Mouse (Mus musculus) frontal cortex, adult 2 months (tissue): ENCODE measurements around the gene Orai3. TPM values are rescaled to one million over a fixed set of nuclear protein-coding genes. Genes with fewer than 3 reads are reported as not detected.
"Not testable (repeated sequence)": the region's sequence is repeated elsewhere in the genome, so short reads cannot be mapped to it uniquely, and the experiment has no call there.

Experiments
- DNase-seq, 2 experiments: peaks; one replicate each; pipeline ENCODE4 v3.0.0; 2022; ENCODE audit warnings: low spot score in 1 of 2; ENCODE audit errors: extremely low spot score in 1 of 2
- polyA plus RNA-seq: library from polyadenylated mRNA; depleted of rRNA; stranded (reverse); fragments of >200 nt; gene quantifications from 2 replicates; pipeline ENCODE4 v1.2.3, GENCODE M21; 2012

The Orai3 gene
- polyA plus RNA-seq, 1 experiment, result 20.6 TPM

- DNase-seq, result peak in 1 of 2 experiments; percentile 74
Observed at GRCm38 (mm10) chr7:127761026-127761425, 8.6 kb upstream of the Orai3 start.

DNA sequence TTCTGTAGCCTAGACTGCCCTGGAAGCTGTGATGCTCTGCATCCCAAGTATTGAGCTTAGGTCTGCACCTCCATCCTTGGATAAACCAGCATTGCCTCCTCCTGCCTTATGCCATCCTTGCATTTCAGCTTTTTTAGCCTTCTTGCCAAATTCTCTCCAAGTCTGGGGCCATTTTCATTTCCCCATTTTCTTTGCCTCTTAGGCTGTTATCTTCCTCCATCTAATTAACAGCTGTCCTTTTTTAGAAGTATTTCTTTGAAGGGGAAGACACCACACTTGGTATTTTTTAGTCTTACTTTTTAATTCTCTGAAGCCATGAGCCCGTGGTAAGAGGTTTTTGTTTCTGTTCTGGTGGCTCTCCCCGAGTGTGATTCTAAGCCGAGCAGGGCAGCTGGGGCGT is 6.0 kb upstream of the Orai3 start:
- no peak for DNase-seq

- DNase-seq, result no peak
Observed at GRCm38 (mm10) chr7:127765756-127766155, 3.9 kb upstream of the Orai3 start.

DNA sequence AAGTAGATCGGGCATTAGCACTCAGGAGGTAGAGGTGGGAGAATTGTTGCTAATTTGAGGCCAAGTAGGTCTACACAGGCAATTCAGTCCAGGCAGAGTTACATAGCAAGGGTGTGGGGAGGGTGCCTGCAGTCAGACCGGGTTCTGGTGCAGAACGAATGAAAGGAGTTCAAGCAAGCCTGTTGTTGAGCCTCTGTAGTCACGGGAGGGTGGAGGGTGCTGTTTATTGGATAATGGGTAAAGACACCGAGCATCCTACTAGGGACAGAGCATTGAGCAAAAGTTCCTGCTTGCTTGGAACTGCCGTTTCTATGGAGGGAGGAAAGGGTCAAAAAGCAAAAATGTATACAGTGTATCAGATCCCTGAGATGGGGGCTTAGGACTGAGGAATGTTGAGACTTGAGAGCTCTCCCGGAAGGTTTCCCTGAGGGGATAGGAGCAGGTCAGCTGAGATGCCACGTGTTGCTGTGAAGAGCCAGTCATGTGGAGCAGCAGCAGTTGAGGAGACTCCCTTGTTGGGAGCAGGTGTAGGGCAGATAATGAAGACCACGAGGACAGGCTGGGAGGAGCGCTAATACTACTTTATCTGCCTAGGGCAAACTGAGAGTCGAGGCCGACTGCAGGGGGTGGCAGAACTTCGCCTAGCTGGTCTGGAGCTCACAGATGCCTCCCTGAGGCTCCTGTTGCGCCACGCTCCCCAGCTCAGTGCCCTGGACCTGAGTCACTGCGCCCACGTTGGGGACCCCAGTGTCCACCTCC is 2.6 kb upstream of the Orai3 start:
- DNase-seq, result no peak

DNA sequence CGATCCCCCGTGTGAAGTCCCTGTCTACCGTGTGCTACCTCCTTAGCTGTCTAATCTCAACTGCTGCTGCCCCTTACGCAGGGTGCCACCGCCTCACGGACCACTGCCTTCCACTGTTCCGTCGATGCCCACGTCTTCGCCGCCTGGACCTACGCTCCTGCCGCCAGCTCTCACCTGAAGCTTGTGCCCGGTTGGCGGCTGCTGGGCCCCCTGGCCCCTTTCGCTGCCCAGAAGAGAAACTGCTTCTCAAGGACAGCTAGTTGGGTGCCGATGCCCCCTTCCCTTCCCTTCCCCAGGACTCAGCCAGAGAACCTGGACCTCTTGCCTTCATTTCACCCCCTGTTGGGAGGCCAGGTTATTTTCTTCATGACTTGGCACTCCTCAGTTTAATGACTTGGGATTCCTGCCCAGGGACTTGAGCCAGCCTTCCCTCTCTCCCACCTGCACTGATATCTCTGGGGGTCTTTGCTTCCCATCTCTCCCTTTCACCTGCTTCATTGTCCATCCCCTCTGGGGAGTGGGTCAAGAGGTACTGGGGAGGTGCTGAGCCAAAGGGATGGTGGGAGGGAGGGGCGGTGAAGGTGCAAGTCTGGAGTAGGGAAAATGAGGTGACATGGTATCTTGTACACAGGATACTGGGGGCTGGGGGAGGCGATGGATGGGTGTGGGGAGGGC is 1.8 kb upstream of the Orai3 start:
- DNase-seq, result no peak

DNA sequence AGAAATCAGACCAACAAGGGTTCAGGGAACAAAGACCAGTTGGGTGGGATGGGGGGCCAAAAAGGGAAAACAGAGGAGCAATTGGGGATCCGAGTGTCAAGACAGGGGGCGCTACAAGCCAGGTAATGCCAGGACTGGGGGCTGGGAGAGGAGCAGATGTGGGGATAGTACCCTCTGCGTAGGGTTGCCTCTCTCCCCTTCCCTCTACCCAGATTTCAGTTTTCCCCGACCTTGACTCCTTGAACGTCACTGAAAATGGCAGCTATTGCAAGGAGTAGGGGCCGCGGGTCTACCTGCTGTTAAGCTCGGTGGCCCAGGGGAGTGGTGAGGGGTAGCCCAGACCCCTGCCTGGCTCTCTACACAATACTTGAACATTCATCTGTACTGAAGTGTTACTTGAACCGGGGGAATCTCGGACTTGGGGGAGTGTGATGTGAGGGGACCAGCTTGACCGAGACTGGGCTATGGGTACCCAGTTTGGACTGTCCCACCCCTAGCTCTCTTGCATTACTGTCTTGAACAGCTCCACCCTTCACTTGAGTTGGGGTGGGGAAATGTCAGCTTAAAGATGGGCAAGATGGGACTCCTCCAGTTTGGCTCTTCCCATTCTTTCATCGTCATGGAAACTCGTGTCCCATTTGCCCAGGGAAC is 1.1 kb upstream of the Orai3 start:
- no peak for DNase-seq

DNA sequence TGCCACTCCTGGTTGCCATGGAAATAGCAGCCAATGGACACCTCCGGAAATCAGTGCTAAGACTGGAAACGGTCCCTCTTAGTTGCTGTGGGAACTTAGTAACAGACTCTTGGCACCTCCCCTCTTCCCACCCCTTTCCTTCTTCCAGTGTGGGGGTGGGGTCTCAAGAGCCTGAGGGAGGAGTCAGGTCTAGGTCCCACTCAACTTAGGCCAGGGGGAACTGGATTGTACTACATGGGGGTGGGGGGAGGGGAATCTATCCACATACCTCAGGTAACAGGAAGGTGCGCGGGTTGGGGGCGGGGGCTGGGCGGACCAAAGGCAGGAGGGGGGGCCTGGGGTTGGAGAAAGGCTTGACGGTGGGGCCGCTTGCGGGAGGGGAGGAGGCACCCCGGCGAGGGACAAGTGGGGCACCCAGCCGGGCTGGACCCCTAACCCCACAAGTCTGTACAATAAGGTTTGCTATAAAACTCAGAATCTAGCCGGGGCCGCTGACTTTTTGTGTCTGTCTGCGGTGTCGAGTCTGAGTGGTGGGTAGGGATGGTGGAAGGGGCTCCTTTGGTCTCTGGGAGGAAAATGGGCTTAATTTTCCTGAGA is 520 bp upstream of the Orai3 start:
- peak; percentile 99 for DNase-seq

DNA sequence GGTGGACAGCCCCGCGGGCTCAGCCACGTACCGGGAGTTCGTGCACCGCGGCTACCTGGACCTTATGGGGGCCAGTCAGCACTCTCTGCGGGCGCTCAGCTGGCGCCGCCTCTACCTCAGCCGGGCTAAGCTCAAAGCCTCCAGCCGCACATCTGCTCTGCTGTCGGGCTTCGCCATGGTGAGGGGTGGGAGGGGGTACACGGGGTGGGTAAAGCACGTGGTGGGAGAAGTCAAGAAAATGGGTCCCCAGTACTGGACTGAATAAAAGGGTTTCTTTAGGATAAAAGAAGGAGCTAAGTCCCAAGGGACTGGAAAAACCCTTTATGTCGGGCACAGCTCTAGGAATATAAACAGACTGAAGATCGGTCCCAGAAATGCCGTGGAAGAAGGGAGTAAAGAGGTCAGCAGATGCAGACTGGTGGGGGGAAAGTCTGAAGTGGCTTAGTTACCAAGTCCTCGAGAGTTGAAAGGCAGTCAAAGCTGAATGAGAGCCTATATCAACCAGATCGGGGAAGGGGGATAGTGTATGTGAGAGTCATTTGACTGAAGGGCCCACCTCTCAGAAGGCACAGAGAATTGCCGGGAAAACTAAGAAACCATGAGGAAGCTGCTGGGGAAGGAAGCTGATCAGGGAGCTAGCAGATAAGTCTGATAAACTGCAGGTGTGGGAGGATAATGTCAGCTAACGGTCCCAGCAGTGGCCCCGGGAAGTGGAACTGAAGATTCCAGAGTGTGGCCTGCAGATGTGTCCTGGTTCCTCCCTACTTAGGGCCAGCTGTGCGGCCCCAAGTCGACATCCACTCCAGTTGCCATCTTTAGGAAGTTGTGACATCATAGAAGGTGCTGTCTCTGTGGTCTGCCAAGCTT is 657 bp downstream of the Orai3 start:
- no peak for DNase-seq

GRCm38 (mm10) chr7:127771262-127771661 is 1.6 kb downstream of the Orai3 start:
- peak; percentile 58 to 61 for DNase-seq

- no peak for DNase-seq
Observed at GRCm38 (mm10) chr7:127772080-127772479, 2.5 kb downstream of the Orai3 start.

DNA sequence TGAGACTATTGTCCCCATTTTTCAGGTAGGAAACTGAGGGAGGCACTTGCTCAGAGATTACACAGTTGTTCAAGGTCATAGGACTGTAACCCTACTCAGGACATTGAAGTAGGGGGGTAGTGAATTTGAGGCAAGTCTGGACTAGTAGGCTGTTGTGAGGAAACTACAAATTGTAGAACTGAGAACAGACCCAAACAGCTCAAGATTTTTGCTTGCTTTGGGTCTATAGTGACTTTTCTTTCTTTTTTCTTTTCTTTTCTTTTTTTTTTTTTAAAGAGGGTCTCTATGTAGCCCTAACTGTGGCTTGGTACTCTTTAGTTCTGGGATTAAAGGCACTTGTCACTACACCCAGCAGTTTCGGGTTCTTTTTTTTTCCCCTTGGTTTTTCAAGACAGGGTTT is 2.9 kb downstream of the Orai3 start:
- no peak for DNase-seq

DNA sequence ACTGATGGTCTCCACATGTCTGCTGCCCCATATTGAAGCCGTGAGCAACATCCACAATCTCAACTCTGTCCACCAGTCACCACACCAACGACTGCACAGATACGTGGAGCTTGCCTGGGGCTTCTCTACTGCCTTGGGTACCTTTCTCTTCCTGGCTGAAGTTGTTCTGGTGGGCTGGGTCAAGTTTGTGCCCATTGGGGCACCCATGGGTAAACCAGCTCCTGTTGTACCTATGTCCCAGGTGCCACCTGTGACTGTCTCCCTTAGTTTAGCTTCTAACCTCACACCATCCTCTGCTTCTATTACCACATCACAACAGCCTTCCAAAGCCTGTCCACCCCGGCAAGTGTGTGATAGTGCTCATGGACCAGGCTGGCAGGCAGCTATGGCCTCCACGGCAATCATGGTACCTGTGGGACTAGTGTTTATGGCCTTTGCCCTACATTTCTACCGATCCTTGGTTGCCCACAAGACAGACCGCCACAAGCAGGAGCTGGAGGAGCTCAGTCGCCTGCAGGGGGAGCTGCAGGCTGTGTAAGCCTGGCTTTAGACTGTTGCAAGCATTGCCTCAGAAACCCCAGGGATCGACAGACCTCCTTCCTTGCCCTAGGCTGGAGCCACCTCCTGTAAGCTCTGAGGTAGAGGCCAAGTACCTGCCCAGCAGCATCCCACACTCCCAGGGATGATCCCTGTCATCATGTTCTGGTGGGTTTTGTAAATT is 4.2 kb downstream of the Orai3 start:
- DNase-seq, result peak in 1 of 2 experiments; percentile 71

- not testable (repeated sequence) for DNase-seq
Observed at GRCm38 (mm10) chr7:127775837-127776236, 6.2 kb downstream of the Orai3 start.

DNA sequence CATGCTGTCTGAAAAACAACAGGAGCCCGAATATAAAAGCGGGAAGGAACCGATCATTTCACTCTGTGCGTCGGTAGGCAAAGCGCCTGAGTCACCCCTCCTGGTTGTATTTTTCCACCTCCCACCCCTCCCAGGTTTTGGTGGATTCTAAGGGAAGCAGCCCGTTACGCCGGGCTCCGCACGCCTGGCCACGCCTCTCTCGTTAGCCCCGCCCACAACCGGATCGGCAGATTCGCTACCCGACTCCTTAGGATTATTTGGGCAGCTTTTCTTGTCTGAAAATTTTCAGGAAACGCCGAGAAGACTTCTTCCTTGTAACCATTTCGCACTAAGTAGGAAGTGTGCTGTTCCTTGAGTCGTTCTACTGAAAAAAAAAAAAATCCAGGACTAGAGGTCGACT is 6.8 kb downstream of the Orai3 start, which contains the start of gene Setd1a:
Setd1a (plus strand) TSS at position 245 of the 400 bp plus-strand sequence.
- peak; percentile 79 to 94 for DNase-seq

GRCm38 (mm10) chr7:127776878-127777473 is 7.4 kb downstream of the Orai3 start:
- peak; percentile 92 to 97 for DNase-seq

DNA sequence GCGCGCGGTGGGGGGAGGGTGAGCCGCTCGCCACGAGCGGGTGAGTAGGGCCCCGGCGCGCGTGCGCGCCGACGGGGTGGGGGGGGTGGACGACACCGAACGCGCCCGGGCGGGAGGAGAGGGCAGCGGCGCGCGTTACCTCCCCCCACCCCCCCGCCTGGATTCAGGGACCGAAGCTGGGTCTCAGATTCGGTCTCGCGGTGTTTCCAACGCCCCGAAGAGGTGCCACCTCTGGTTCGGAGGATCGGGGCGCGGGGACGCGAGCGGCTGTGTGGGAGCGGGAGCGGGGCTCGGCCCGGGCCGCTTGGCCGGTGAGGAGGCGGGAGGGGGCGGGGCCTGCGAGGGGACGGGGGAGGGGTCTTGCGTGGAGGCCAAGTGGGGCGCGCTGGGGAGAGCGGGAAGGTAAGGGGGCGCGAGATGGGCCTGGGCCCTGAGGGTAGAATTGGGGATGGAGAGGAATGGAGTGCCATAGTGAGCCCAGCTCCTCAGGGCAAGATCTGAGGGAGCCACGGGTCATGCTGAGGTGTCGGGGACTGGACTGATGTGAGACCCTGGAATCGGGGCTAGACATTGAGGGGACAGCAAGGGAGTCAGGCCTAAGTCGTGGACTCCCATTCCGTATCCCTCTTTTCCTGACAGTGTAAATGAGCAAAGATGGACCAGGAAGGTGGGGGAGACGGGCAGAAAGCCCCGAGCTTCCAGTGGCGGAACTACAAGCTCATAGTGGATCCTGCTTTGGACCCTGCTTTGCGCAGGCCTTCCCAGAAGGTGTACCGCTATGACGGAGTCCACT is 8.1 kb downstream of the Orai3 start:
- no peak for DNase-seq

DNA sequence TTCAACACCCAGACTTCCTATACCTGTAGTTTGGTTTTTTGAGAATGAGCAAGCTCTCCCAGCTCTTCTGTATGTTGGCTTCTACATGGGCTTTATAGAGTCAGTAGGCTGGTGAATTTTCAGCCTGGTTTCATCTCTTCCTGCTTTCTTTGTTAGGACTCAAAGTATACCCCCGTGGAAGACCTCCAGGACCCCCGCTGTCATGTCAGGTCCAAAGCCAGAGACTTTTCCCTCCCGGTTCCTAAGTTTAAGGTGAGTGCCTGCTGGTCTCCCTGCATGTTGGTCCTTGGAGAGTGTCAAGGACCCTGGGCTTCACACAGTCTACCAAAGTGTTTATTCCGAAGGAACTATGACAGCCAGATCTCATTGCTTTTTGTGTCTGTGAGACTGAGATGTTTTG is 8.7 kb downstream of the Orai3 start:
- DNase-seq, result no peak

DNA sequence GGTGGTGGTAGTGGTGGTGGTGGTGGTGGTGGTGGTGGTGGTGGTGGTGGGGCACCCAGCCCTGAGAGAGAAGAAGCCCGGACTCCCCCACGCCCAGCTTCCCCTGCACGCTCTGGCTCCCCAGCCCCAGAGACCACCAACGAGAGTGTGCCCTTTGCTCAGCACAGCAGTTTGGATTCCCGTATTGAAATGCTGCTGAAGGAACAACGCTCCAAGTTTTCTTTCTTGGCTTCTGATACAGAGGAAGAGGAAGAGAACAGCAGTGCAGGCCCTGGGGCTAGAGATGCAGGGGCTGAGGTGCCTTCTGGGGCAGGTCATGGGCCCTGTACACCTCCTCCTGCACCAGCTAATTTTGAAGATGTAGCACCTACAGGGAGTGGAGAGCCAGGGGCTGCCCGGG is 15.7 kb downstream of the Orai3 start, which contains the start of gene Gm49388:
Gm49388 (plus strand) TSS at position 301 of the 400 bp plus-strand sequence.
- no peak for DNase-seq
